Mouse (Mus musculus) brain, embryonic 14.5 days (tissue): ENCODE results near the gene Wwc2. TPM values are rescaled to one million over a fixed set of nuclear protein-coding genes. Genes with fewer than 3 reads are reported as not detected.
A peak's percentile ranks its signal among the peaks of the same experiment; 100 is the strongest.

ENCODE experiments used
- DNase-seq: peaks from one replicate; pipeline ENCODE4 v3.0.0-alpha.2; 2011; ENCODE audit warnings: low read depth
- CTCF ChIP-seq: fragments of 200-500 bp; IDR thresholded peaks from 2 replicates; pipeline ENCODE4 v1.5.1; 2012; ENCODE audit warnings: inconsistent platforms, mild to moderate bottlenecking, moderate library complexity, borderline replicate concordance; ENCODE audit not compliant: insufficient read depth, insufficient read length; ENCODE audit errors: extremely low read depth
- POLR2A ChIP-seq: fragments of 200-500 bp; IDR thresholded peaks from 2 replicates; pipeline ENCODE4 v1.6.1; 2012; ENCODE audit warnings: mild to moderate bottlenecking, inconsistent platforms, borderline replicate concordance; ENCODE audit not compliant: poor library complexity, insufficient read depth, insufficient read length, severe bottlenecking; ENCODE audit errors: extremely low read depth
- polyA plus RNA-seq: library from polyadenylated mRNA; depleted of rRNA; stranded (reverse); fragments of >200 nt; gene quantifications from 2 replicates; pipeline ENCODE4 v1.2.3, GENCODE M21; 2012

Gene Wwc2
- polyA plus RNA-seq, 1 experiment, result 6.8 TPM

DNA sequence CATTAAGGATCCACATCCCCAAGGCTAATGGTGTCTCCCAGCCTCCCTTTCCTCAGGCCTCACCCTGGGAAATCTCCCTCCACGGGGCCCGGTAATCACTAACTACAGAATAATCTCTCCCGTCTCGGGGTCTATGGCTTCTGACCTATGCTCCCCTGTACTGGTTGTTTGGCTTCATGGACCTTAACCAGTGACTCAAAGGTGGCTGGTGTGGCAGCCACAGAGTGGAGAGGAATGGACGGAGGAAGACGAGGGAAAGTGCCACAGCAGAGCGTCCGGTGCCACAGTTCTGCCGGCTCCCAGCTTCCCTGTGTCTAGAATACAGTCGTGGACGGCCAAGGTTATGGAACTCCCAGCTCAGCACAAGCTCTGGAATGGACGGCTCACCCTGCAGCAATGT is 114.9 kb downstream of the Wwc2 start:
- no peak for TF ChIP-seq POLR2A
- TF ChIP-seq CTCF, result no peak
- DNase-seq, result no peak

DNA sequence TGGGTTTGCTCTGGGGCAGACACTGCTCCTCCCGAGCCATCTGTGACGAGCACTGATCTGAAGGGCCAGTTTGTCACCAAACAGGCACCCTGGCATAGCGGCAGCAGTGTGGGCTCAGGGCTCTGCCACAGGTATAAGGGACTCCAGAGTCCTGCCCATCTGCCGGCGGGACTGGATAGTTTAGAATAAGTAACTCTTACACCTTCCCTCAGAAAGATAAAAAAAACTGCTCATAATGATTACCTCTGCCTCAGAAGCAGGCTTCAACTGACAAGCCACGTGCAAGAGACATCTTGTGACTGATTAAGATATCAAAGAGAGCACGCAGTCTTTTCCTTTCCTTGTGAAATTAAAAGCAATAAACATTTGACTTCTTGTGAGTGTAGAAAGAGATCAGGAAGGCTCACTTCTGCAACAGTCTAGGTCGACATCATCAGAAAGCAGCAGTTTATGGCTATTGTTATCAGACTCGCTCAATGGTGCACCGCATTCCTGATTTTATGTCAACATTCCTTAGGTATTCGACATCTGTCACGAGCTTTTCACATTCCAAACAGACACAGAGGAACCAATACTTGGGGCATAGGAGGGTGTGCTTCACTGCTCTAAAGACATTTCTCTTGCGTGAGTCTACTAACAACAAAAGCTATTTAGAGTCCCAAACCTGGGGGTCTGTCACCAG is 116.1 kb downstream of the Wwc2 start:
- DNase-seq, result no peak
- TF ChIP-seq POLR2A, result no peak
- no peak for TF ChIP-seq CTCF

DNA sequence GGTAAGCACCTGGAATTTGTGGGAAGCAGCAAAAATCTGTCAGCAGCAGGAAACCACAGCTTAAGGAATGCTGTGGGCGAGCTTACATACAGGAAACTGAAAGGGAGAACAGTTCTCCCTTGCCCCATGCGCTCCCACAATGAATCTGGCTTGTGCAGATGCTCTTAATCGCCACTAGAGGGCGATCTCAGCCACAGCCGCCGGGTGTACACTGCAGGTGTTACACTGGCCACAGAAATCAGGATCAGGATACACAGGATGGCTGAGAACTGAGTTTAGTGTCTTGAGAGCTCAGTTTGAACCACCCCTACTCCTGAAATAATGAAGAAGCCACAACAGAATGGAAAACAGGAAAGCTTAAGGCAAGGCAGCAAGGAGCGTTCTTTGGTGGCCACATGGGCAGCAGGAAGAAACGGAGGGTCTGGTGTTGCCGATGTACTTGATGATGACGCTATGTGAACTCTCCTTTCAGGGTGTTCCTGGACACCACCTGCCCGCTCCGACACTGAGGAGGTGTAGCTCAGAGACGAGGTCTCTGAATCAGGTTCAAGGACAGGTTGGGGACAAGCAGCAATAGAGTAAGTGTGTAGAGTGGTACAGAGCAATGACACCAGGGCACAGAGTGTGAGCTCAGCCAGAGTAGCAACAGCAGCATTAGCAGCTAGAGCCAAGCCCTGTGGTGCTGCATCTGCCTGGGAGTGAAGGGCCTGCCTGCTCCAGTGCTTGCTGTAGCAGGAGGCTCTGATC is 118.2 kb downstream of the Wwc2 start:
- TF ChIP-seq POLR2A (no peak), CTCF (peak; percentile 98)
- DNase-seq, result peak; percentile 71

DNA sequence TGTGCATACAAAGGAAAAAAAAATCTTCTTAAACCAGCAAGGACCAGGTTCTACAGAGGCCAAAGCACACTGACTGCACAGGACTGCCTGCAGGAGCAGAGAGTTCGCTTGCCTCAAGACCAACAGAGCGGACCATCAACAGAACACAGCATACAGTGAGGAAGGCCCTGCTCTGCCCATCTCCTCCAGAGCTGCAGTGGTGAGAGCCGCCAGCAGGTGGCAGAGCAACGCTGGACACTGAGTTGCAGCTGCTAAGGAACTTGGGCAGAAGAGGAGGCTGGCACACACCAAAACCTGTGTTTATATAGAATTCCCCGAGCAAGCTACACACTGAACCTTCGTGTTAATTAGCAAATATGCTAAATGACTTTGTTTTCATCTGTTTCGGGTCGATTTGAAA is 123.7 kb downstream of the Wwc2 start:
- TF ChIP-seq POLR2A (no peak), CTCF (peak; percentile 99)
- DNase-seq, result peak; percentile 86

DNA sequence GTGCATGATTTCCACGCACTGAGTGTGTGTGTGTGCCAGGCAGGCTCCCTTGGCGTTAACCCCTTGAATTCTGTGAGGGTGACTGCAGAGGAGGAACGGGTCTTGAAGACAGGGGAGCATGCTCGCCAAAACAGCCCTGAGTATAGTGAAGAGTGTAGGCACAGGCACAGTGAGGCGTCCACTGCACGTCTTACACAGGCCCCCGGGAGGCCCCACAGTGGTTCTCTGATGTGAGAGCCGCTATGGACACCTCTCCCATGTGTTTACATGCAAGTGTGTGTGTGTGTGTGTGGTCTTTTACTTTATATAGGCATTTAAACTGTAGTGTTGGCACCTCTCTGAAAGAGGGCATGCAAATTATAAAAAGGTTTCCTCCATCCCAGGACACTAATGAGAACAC is 124.2 kb downstream of the Wwc2 start:
- TF ChIP-seq POLR2A (no peak), CTCF (no peak)
- no peak for DNase-seq

DNA sequence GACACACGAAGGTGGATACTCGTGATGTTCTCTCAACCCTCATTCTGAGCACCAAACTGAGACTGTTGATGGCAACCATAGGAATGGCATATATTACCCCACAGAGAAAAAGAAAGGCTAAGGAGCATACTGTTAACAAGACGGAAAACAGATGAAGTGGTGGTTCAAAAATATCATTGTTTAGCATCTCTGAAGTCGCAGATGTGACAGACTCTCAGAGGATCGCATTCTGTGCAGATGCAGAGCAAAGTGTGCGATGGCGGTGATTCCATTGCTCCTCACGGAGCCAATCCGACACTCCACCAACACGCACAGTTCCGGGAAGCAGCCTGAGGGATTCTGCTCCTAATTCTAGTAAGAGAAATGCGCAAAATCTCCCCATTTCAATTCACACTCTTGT is 131.5 kb downstream of the Wwc2 start:
- no peak for DNase-seq
- TF ChIP-seq POLR2A, result no peak
- TF ChIP-seq CTCF, result no peak

DNA sequence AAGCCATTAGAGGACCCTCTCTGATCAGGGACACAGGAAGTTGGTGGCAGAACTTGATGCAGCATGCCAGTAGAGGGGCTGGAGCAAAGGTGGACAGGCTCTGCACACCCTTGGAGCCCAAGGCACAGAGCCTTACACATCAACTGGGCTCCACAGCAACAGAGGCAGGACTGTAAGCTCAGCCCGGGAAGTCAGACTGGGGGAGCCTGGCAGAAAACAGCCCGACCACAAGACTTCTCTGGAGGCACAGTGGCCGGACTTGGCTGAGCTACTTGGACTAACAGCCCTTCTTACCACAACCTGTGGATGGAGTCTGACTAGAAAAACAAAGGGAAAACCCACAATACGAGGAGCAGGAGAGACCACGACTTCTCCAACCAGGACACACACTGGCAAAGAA is 137.4 kb downstream of the Wwc2 start:
- TF ChIP-seq CTCF (no peak), POLR2A (no peak)

DNA sequence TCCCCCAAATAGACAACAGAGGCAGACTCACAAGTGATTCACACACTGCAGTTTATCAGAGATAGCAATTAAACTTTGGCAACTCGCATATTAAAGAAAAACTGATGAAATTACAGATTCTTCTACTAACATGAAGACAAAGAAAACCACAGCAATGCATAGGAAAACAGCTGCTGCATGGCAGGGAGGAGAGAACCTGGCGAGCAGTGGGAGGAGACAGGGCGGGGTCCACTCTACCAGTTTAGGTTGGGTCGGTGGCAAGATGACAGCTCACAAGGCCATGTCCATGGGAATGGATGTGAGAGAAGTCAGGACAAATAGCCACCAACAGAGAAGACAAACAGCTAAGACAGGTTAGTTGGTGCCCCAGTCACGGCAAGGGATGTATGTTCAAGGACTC is 138.0 kb downstream of the Wwc2 start:
- TF ChIP-seq CTCF (no peak), POLR2A (no peak)
- DNase-seq, result no peak

More for the DNA sequence above, 137.4 kb downstream of the Wwc2 start:
- DNase-seq, result no peak

DNA sequence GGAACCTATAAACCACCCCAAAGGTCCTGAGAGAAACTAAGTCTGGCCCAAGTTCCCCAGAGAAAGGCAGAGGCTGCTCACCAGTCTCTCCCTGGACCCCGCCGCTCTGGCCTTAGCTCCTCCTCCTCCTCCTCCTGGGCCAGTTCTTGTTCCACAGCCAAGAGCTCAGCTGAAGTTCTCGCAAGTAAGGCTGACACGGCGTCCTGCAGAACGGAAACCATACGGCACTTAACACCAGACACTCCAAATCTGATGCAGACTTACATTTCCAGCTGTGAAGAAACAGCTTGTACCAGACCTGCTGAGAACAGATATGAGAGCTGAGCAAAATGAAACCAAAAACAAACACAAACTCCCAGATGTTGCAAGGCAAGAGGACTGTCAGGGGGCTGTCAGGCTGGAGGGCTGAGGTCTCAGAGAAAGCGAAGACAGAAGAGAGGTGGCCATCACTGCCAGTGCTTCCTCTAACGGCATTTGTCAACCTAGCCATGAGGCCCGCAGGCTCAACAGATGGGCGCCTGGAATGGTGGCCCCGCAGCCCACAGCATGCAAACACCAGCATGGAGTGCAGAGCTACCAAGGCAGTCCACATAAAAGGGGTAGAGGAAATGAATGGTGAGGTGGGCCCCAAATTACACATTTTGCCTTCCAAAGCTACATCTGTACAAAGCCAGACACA is 138.8 kb downstream of the Wwc2 start:
- TF ChIP-seq POLR2A (no peak), CTCF (no peak)
- peak; percentile 30 for DNase-seq

DNA sequence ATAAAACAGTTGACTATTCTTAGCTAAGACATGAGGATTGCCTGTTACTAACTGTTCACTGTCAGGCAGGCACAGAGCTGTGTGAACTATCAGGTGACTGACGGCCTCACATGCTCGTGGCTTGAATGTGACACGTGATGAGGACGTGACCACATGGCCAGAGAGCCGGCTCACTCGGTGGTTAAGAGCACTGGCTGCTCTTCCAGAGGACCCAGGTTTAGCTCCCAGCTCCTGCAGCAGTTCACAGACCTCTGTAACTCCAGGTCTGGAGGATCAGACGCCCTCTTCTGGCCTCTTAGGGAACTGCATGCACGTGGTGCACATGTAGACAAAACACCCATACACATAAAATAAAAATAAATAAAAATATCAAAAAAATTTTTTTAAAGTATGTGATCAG is 140.9 kb downstream of the Wwc2 start:
- TF ChIP-seq POLR2A (no peak), CTCF (peak; percentile 44; the same call in 1 of the 2 replicates)
- no peak for DNase-seq

DNA sequence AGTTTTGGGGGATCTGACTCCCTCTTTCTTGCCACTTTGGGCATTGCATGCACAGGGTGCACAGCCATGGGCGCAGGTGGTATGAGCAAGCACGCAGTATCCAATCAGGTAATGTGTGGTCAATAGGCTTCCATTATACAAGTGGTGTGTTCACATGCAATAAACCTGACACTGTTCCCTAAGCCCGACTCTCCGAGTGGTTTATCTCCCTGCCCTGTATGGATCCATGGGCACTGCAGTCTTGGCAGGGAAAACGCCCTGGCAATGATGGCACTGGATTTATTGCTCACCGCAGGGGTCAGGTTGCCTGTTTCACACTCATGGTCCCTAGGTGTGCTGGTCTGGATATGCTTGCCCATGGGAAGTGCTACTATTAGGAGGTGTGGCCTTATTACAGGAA is 142.8 kb downstream of the Wwc2 start:
- TF ChIP-seq POLR2A (no peak), CTCF (no peak)
- no peak for DNase-seq

DNA sequence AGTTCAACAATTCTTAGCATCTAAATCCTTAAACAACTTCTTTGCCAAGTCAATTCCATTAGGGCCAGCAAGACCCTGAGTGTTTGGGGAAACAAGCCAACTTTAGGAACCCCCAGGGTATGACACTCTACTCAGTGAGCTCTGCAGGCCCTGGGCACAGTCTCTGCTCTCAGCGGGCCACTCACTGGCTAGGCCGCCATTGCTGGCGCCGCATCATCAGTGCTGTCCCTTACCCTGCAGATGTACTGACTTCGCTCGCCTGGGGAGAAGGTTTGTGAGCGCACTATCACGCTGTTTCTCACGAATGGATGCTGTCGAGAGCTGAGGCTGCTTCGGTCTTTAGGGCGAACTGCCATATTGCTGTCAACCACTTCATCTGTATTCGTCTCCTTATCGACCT is 143.6 kb downstream of the Wwc2 start:
- DNase-seq, result no peak
- TF ChIP-seq POLR2A, result no peak
- no peak for TF ChIP-seq CTCF

DNA sequence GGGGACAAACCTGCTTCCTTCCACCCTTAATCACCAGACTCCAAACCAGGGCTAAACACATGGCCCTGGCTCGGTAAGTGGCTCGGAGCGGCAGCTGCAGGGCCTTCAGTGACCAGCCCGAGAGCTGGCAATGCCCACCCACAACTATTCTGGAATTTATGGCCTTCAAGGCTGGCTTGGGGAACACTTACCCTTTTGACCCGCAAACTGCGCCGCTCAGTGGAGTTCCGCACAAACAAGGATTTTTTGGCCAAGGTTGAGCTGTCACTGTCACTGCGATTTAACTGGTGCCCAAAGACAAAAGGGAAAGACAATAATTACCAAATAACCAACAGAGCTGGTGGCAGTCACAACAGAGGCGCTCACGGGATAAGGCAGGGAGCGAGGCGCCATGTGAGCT is 144.8 kb downstream of the Wwc2 start:
- no peak for TF ChIP-seq CTCF
- TF ChIP-seq POLR2A, result no peak
- no peak for DNase-seq
